Mouse (Mus musculus) heart, adult 2 months (tissue): ENCODE measurements around the gene Hba-a2.

Experiments used
- EP300 ChIP-seq: fragments of 200-500 bp; IDR thresholded peaks from 2 replicates; pipeline ENCODE4 v1.6.1; 2011; ENCODE audit warnings: low read depth, low read length, control low read depth; ENCODE audit not compliant: insufficient read depth
- POLR2A ChIP-seq: fragments of 200-500 bp; IDR thresholded peaks from 2 replicates; pipeline ENCODE4 v1.6.1; 2011; ENCODE audit warnings: mild to moderate bottlenecking, low read depth, low read length, control low read depth; ENCODE audit not compliant: insufficient read depth

GRCm38 (mm10) chr11:32247068-32247467, 49.2 kb upstream of the Hba-a2 start:
- no peak for TF ChIP-seq POLR2A
- no peak for TF ChIP-seq EP300
